Mouse (Mus musculus): ENCODE data around the gene Gucy1b1. TPM values are rescaled to one million over a fixed set of nuclear protein-coding genes. Genes with fewer than 3 reads are reported as not detected.
A peak's percentile ranks its signal among the peaks of the same experiment; 100 is the strongest.

Gucy1b1 gene
- polyA plus RNA-seq, 1 experiment from 2014 or later = 41.6 TPM

- Histone ChIP-seq H3K27me3 (ENCODE audit: control insufficient read depth, insufficient read depth, low read length) (no peaks in the 10 kb centered on the region), H3K4me2 (ENCODE audit: low read length) (no peak overlapping the region), H3K4me1 (ENCODE audit: control insufficient read depth, insufficient read depth, low read length) (0 out of 2 replicates have a peak, but pooled peaks cover 4% of the 10 kb centered on the region), H3K27ac (replicated peaks; ENCODE audit: low read depth, low read length) (no peak overlapping the region), H3K4me3 (replicated peaks; ENCODE audit: low read depth, low read length) (no peak overlapping the region), H3K36me3 (ENCODE audit: control insufficient read depth, insufficient read depth, low read length) (no peaks in the 10 kb centered on the region), H3K9me3 (ENCODE audit: control insufficient read depth, low read length) (no peaks in the 10 kb centered on the region), H3K9ac (replicated peaks; ENCODE audit: low read length) (no peak overlapping the region)
- WGBS = 28% methylated on average over 8 of the region's 8 CpGs
- DNase-seq = peak; percentile 83
- ATAC-seq (ENCODE audit: low FRiP score, low TSS enrichment) = peak; percentile 74
Measured at GRCm38 (mm10) chr3:82047100-82047753, 27.3 kb downstream of the Gucy1b1 start.

GRCm38 (mm10) chr3:82046087-82046486, 28.4 kb downstream of the Gucy1b1 start:
- Histone ChIP-seq H3K4me3 (replicated peaks; ENCODE audit: low read depth, low read length) (no peak overlapping the region), H3K9me3 (ENCODE audit: control insufficient read depth, low read length) (no peaks in the 10 kb centered on the region), H3K27ac (replicated peaks; ENCODE audit: low read depth, low read length) (no peak overlapping the region), H3K4me2 (ENCODE audit: low read length) (no peak overlapping the region), H3K4me1 (ENCODE audit: control insufficient read depth, insufficient read depth, low read length) (0 out of 2 replicates have a peak, but pooled peaks cover 4% of the 10 kb centered on the region), H3K27me3 (ENCODE audit: control insufficient read depth, insufficient read depth, low read length) (no peaks in the 10 kb centered on the region), H3K36me3 (ENCODE audit: control insufficient read depth, insufficient read depth, low read length) (no peaks in the 10 kb centered on the region), H3K9ac (replicated peaks; ENCODE audit: low read length) (no peak overlapping the region)
- ATAC-seq (ENCODE audit: low FRiP score, low TSS enrichment) (no peak), DNase-seq (no peak)
- WGBS = 93% methylated on average over 8 of the region's 8 CpGs

GRCm38 (mm10) chr3:82044902-82045301, 29.6 kb downstream of the Gucy1b1 start:
- DNase-seq (no peak), ATAC-seq (ENCODE audit: low FRiP score, low TSS enrichment) (no peak)
- Histone ChIP-seq H3K27ac (replicated peaks; ENCODE audit: low read depth, low read length) (no peak overlapping the region), H3K9ac (replicated peaks; ENCODE audit: low read length) (no peak overlapping the region), H3K4me1 (ENCODE audit: control insufficient read depth, insufficient read depth, low read length) (0 out of 2 replicates have a peak, but pooled peaks cover 4% of the 10 kb centered on the region), H3K27me3 (ENCODE audit: control insufficient read depth, insufficient read depth, low read length) (no peaks in the 10 kb centered on the region), H3K36me3 (ENCODE audit: control insufficient read depth, insufficient read depth, low read length) (no peaks in the 10 kb centered on the region), H3K4me2 (ENCODE audit: low read length) (no peak overlapping the region), H3K4me3 (replicated peaks; ENCODE audit: low read depth, low read length) (no peak overlapping the region), H3K9me3 (ENCODE audit: control insufficient read depth, low read length) (no peaks in the 10 kb centered on the region)
- WGBS = 97% methylated on average over 5 of the region's 5 CpGs

- Histone ChIP-seq H3K9me3 (ENCODE audit: control insufficient read depth, low read length) (no peaks in the 10 kb centered on the region), H3K27ac (replicated peaks; ENCODE audit: low read depth, low read length) (no peak overlapping the region), H3K27me3 (ENCODE audit: control insufficient read depth, insufficient read depth, low read length) (no peaks in the 10 kb centered on the region), H3K4me3 (replicated peaks; ENCODE audit: low read depth, low read length) (no peak overlapping the region), H3K9ac (replicated peaks; ENCODE audit: low read length) (no peak overlapping the region), H3K4me2 (ENCODE audit: low read length) (no peak overlapping the region), H3K4me1 (ENCODE audit: control insufficient read depth, insufficient read depth, low read length) (no peaks in the 10 kb centered on the region), H3K36me3 (ENCODE audit: control insufficient read depth, insufficient read depth, low read length) (no peaks in the 10 kb centered on the region)
- ATAC-seq (ENCODE audit: low FRiP score, low TSS enrichment) = no peak
- WGBS = 88% methylated on average over 6 of the region's 6 CpGs
- no peak for DNase-seq
Measured at GRCm38 (mm10) chr3:82043676-82044075, 30.8 kb downstream of the Gucy1b1 start.

- Histone ChIP-seq H3K9ac (replicated peaks; ENCODE audit: low read length) (no peak overlapping the region), H3K27ac (replicated peaks; ENCODE audit: low read depth, low read length) (no peak overlapping the region), H3K4me1 (ENCODE audit: control insufficient read depth, insufficient read depth, low read length) (no peaks in the 10 kb centered on the region), H3K9me3 (ENCODE audit: control insufficient read depth, low read length) (no peaks in the 10 kb centered on the region), H3K4me2 (ENCODE audit: low read length) (no peak overlapping the region), H3K4me3 (replicated peaks; ENCODE audit: low read depth, low read length) (no peak overlapping the region), H3K27me3 (ENCODE audit: control insufficient read depth, insufficient read depth, low read length) (no peaks in the 10 kb centered on the region), H3K36me3 (ENCODE audit: control insufficient read depth, insufficient read depth, low read length) (0 out of 2 replicates have a peak, but pooled peaks cover 4% of the 10 kb centered on the region)
- no peak for ATAC-seq (ENCODE audit: low FRiP score, low TSS enrichment)
- 88% methylated on average over 2 of the region's 2 CpGs for WGBS
- DNase-seq = no peak
Measured at GRCm38 (mm10) chr3:82036262-82037044, 38.0 kb downstream of the Gucy1b1 start.

GRCm38 (mm10) chr3:82030008-82030748, 44.3 kb downstream of the Gucy1b1 start:
- Histone ChIP-seq H3K4me3 (replicated peaks; ENCODE audit: low read depth, low read length) (no peak overlapping the region), H3K4me2 (ENCODE audit: low read length) (no peak overlapping the region), H3K36me3 (ENCODE audit: control insufficient read depth, insufficient read depth, low read length) (no peaks in the 10 kb centered on the region), H3K27me3 (ENCODE audit: control insufficient read depth, insufficient read depth, low read length) (no peaks in the 10 kb centered on the region), H3K9me3 (ENCODE audit: control insufficient read depth, low read length) (no peaks in the 10 kb centered on the region), H3K4me1 (ENCODE audit: control insufficient read depth, insufficient read depth, low read length) (no peaks in the 10 kb centered on the region), H3K9ac (replicated peaks; ENCODE audit: low read length) (no peak overlapping the region), H3K27ac (replicated peaks; ENCODE audit: low read depth, low read length) (no peak overlapping the region)
- DNase-seq (no peak), ATAC-seq (ENCODE audit: low FRiP score, low TSS enrichment) (no peak)
- 91% methylated on average over 1 of the region's 1 CpGs for WGBS

- no peak; the same call in 1 of the 2 replicates for ATAC-seq (ENCODE audit: low FRiP score, low TSS enrichment)
- WGBS = 1% methylated on average over 3 of the region's 3 CpGs
- Histone ChIP-seq H3K9me3 (ENCODE audit: control insufficient read depth, low read length) (no peaks in the 10 kb centered on the region), H3K27me3 (ENCODE audit: control insufficient read depth, insufficient read depth, low read length) (no peaks in the 10 kb centered on the region), H3K36me3 (ENCODE audit: control insufficient read depth, insufficient read depth, low read length) (no peaks in the 10 kb centered on the region), H3K4me1 (ENCODE audit: control insufficient read depth, insufficient read depth, low read length) (no peaks in the 10 kb centered on the region), H3K9ac (replicated peaks; ENCODE audit: low read length) (no peak overlapping the region), H3K4me2 (ENCODE audit: low read length) (no peak overlapping the region), H3K4me3 (replicated peaks; ENCODE audit: low read depth, low read length) (no peak overlapping the region), H3K27ac (replicated peaks; ENCODE audit: low read depth, low read length) (no peak overlapping the region)
- DNase-seq = peak; percentile 81
Measured at GRCm38 (mm10) chr3:82029229-82029628, 45.3 kb downstream of the Gucy1b1 start.

GRCm38 (mm10) chr3:82027286-82027685, 47.2 kb downstream of the Gucy1b1 start:
- WGBS = 86% methylated on average over 1 of the region's 1 CpGs
- no peak overlapping the region for H3K4me3 ChIP-seq (replicated peaks; ENCODE audit: low read depth, low read length)
- H3K36me3 ChIP-seq (ENCODE audit: control insufficient read depth, insufficient read depth, low read length) = no peaks in the 10 kb centered on the region
- no peaks in the 10 kb centered on the region for H3K4me1 ChIP-seq (ENCODE audit: control insufficient read depth, insufficient read depth, low read length)
- no peak for ATAC-seq (ENCODE audit: low FRiP score, low TSS enrichment)
- no peak for DNase-seq
- H3K9ac ChIP-seq (replicated peaks; ENCODE audit: low read length) = no peak overlapping the region
- no peaks in the 10 kb centered on the region for H3K9me3 ChIP-seq (ENCODE audit: control insufficient read depth, low read length)
- no peak overlapping the region for H3K4me2 ChIP-seq (ENCODE audit: low read length)
- H3K27me3 ChIP-seq (ENCODE audit: control insufficient read depth, insufficient read depth, low read length) = no peaks in the 10 kb centered on the region
- no peak overlapping the region for H3K27ac ChIP-seq (replicated peaks; ENCODE audit: low read depth, low read length)
